Mouse (Mus musculus) central nervous system, embryonic 11.5 days (tissue): ENCODE data around the gene Ms4a3. TPM values are rescaled to one million over a fixed set of nuclear protein-coding genes. Genes with fewer than 3 reads are reported as not detected.

Experiments used
- polyA plus RNA-seq: library from polyadenylated mRNA; depleted of rRNA; stranded (reverse); fragments of >200 nt; gene quantifications from 2 replicates; pipeline ENCODE4 v1.2.3, GENCODE M21; 2012; rRNA removed

Gene Ms4a3
- 0.25 and 0.50 TPM in 2 replicates for polyA plus RNA-seq

DNA sequence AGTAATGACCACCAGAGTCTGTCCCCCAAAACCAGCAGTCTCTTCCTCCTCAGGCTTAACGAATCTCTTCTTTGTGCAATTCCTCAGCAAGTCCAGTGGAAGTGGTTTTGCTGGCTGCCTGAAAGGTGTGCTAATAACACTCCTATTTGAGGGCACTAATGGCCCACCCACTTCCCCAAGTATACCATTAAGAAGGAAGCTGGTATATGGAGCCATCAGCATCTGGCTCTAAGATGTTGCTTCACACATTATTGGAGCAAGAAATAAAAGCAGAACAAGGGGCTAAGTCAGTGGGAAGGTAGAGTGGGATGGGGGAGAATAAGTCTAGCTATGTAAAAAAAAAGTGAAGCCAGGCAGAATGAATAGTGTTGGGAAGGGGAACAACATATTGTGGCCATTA, at the start of gene Ms4a3:
TSS of gene Ms4a3 (minus strand) at position 120 of the 400 bp plus-strand sequence.

DNA sequence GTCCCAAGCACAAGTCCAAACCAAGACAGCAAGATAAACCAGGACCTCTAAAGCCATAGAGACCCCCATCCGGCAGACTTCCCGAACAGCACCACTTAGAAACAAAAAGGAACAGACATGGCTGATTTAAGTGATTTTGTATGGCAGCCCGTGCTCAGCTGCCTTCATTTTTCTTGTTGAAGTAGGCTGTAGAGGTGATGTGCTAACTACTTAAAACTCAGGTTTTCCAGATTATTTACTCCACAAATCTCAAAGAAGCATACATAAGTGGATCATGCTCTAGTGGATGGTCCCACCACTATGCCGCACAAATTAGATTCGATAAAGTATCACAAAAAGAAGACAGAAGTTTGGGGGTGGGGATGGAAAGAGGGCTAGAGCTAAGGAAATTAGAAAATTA, 19.8 kb upstream of the Ms4a3 start, which contains the start of gene Oosp2:
TSS of gene Oosp2 (minus strand) at position 101 of the 400 bp plus-strand sequence.

GRCm38 (mm10) chr19:11623551-11623950, 17.1 kb downstream of the Ms4a3 start, which contains the start of gene Ms4a2:
Ms4a2 (minus strand) TSS chr19:11623719.

GRCm38 (mm10) chr19:11604603-11605002, 36.0 kb downstream of the Ms4a3 start, which contains the start of gene Ms4a6d:
Ms4a6d (minus strand) TSS chr19:11604849.

Other genes starting within 250 kb of the Ms4a3 start
- 0.44 TPM in 1 of 2 replicates, not detected in the other for gene Ms4a4c, start 236.1 kb downstream of the Ms4a3 start, polyA plus RNA-seq
- not detected in 2 replicates for gene Ms4a4b, start 197.3 kb downstream of the Ms4a3 start, polyA plus RNA-seq
- 2.6 and 3.3 TPM in 2 replicates for gene Ms4a6c, start 171.5 kb downstream of the Ms4a3 start, polyA plus RNA-seq
- gene Gm8369, start 154.9 kb downstream of the Ms4a3 start, polyA plus RNA-seq: 0.04 and 0.10 TPM in 2 replicates
- 2.4 and 2.9 TPM in 2 replicates for gene Ms4a6b, start 124.3 kb downstream of the Ms4a3 start, polyA plus RNA-seq
- 0.20 and 0.32 TPM in 2 replicates for gene Ms4a4d, start 104.0 kb downstream of the Ms4a3 start, polyA plus RNA-seq
- 1.1 and 1.9 TPM in 2 replicates for gene Ms4a6d, start 36.0 kb downstream of the Ms4a3 start, polyA plus RNA-seq
- 0.19 TPM in 1 of 2 replicates, not detected in the other for gene Ms4a2, start 17.1 kb downstream of the Ms4a3 start, polyA plus RNA-seq
- not detected in 2 replicates for gene Oosp2, start 19.7 kb upstream of the Ms4a3 start, polyA plus RNA-seq
- not detected in 2 replicates for gene Oosp1, start 50.3 kb upstream of the Ms4a3 start, polyA plus RNA-seq
- gene Oosp3, start 56.2 kb upstream of the Ms4a3 start, polyA plus RNA-seq: not detected in 2 replicates
- not detected in 2 replicates for gene Gif, start 106.7 kb upstream of the Ms4a3 start, polyA plus RNA-seq
- gene Mrpl16, start 129.5 kb upstream of the Ms4a3 start, polyA plus RNA-seq: 36.8 and 39.9 TPM in 2 replicates
- gene Stx3, start 178.6 kb upstream of the Ms4a3 start, polyA plus RNA-seq: 11.3 and 13.5 TPM in 2 replicates
- not detected in 2 replicates for gene Olfr1417, start 198.4 kb upstream of the Ms4a3 start, polyA plus RNA-seq
- not detected in 2 replicates for gene Olfr1418, start 220.2 kb upstream of the Ms4a3 start, polyA plus RNA-seq
- not detected in 2 replicates for gene Olfr1419, start 234.3 kb upstream of the Ms4a3 start, polyA plus RNA-seq
- not detected in 2 replicates for gene Olfr1420, start 245.7 kb upstream of the Ms4a3 start, polyA plus RNA-seq